Comparison of ENCODE assay signal across 11 mouse cellular contexts in the genomic region with DNA sequence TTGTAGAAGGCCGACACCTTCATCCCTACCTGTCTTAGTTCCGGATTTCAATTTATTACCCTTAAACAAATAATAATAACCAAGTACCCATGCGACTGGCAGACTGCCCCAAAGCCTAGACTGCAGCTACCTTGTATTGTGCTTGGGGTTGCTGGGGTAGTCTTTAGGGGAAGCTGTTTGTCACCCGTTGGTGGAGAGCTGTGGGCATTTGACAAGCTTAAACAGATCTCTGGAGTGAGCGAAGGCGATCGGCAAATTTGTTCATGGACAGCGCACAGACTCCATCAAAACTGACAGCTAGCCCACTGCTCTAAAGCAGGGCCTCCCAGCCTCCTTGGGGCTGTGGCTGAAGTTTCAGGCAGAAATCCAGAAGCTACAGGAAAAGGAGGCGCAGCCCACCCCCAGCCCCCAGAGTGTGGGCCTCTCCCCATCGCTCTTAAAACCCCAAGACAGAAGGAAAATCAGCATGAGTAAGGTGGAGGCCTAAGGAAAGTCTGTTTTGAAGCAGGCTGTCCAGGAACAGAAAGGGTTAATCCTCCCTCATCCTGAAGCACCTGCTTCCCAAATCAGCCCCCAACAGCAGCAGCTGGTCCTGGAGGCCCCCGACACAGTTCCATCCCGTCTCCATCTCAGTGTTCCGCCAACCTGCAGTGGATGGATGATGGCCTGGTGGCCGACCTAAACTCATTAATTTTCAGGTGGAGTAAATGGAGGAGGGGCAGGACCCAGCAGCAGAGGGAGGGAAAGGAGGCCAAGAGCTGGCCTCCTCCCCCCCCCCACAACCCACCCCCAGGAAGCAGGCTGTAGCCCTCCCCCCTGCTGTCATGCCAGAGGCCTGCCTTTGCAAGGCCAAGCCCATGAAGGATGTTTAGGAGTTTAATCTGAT.
A peak's percentile ranks its signal among the peaks of the same experiment; 100 is the strongest.
DNase-seq lines count a peak whose midpoint lies in the region; ATAC-seq and TF ChIP-seq lines count a peak whose summit lies in the region.
"Had no signal": no experiment of that assay in that cellular context is flagged by ENCODE, and none has a peak within 500 bp of the region (broad histone marks: within the 10 kb centered on the region; RNA-seq: fewer than 3 reads in every experiment).

No protein-coding gene starts in this region.

- no peaks in the 10 kb centered on the region for H3K9me3 ChIP-seq in ES-E14 (ENCODE audit: control insufficient read depth, insufficient read depth, low read depth, low read length)
- H3K9me3 ChIP-seq in forebrain, embryonic 10.5 days: no peaks in the 10 kb centered on the region
- H3K9me3 ChIP-seq in limb, embryonic 12.5 days: no peaks in the 10 kb centered on the region

- no peak for ATAC-seq in limb, embryonic 12.5 days (ENCODE audit: insufficient number of reproducible peaks, insufficient read depth, low FRiP score, low TSS enrichment, low read depth)
- no peak for ATAC-seq in megakaryocyte progenitor cell, adult 5-6 weeks (replicated peaks; ENCODE audit: poor library complexity)
- ATAC-seq: Patski had no signal

- peaks cover 100% of the 10 kb centered on the region for H3K27me3 ChIP-seq in forebrain, embryonic 10.5 days (ENCODE audit: poor library complexity, severe bottlenecking)
- H3K27me3 ChIP-seq in limb, embryonic 12.5 days: peaks cover 92% of the 10 kb centered on the region

- DNase-seq in cerebellum, adult 11 months: peak; percentile 52
- DNase-seq in cerebellum, postnatal 4 days (ENCODE audit: low spot score in 2 of 2): no peak
- DNase-seq in ES-E14 (ENCODE audit: low read depth, low spot score): no peak
- DNase-seq in forebrain, embryonic 10.5 days (ENCODE audit: extremely low spot score, low spot score): no peak
- no peak for DNase-seq in frontal cortex, postnatal 10 days (ENCODE audit: low spot score in 2 of 2)
- no peak for DNase-seq in lung, postnatal 36 days
- DNase-seq: kidney, adult 2 months; spleen, adult 18-20 months had no signal

- WGBS in forebrain, embryonic 10.5 days: 4% methylated on average over 14 of the region's 14 CpGs
- 4% methylated on average over 14 of the region's 14 CpGs for WGBS in limb, embryonic 12.5 days

- peaks cover 12 to 26% of the 10 kb centered on the region in 2 experiments for H3K4me1 ChIP-seq in ES-E14 (ENCODE audit: control insufficient read depth in 2 of 2, insufficient read depth in 2 of 2, low read length in 2 of 2, poor library complexity in 1 of 2)
- peaks cover 92% of the 10 kb centered on the region for H3K4me1 ChIP-seq in forebrain, embryonic 10.5 days
- H3K4me1 ChIP-seq in limb, embryonic 12.5 days (replicated peaks): peaks cover 22% of the 10 kb centered on the region

- H3K27ac ChIP-seq in ES-E14 (ENCODE audit: insufficient read depth, low read depth, low read length, poor library complexity, severe bottlenecking): peak overlapping the region; percentile 71; the same call in 1 of the 2 replicates
- peak overlapping the region; percentile 85 for H3K27ac ChIP-seq in forebrain, embryonic 10.5 days
- no peak overlapping the region for H3K27ac ChIP-seq in limb, embryonic 12.5 days

- H3K4me2 ChIP-seq in limb, embryonic 12.5 days: peak overlapping the region; percentile 52; the same call in 1 of the 2 replicates

- peak overlapping the region; percentile 55 to 76 for H3K4me3 ChIP-seq in ES-E14 (ENCODE audit: insufficient read depth in 1 of 2, low read depth in 1 of 2, low read length in 2 of 2, poor library complexity in 1 of 2, severe bottlenecking in 1 of 2)
- H3K4me3 ChIP-seq in forebrain, embryonic 10.5 days: peak overlapping the region; percentile 62
- H3K4me3 ChIP-seq in limb, embryonic 12.5 days (replicated peaks): 0 out of 2 replicates have a peak overlapping the region, but pooled peaks have one; percentile 31

- in situ Hi-C loops in ES-E14 (cut with MboI; ENCODE audit: low sequenced_read_pairs in 2 of 2, unreplicated experiment in 2 of 2): loop anchor here in 1 of 2 experiments (25.0 kb wide), 1 partner anchor 1354 kb away; no protein-coding TSS in a partner anchor

- H3K36me3 ChIP-seq in ES-E14 (ENCODE audit: control insufficient read depth, insufficient read depth, low read length, poor library complexity, severe bottlenecking): 0 out of 2 replicates have a peak, but pooled peaks cover 2% of the 10 kb centered on the region
- no peaks in the 10 kb centered on the region for H3K36me3 ChIP-seq in forebrain, embryonic 10.5 days (replicated peaks)
- no peaks in the 10 kb centered on the region for H3K36me3 ChIP-seq in limb, embryonic 12.5 days

- peak overlapping the region; percentile 56; the same call in 1 of the 2 replicates for H3K9ac ChIP-seq in ES-E14 (ENCODE audit: insufficient read depth, low read depth, low read length, poor library complexity, severe bottlenecking)
- no peak overlapping the region for H3K9ac ChIP-seq in limb, embryonic 12.5 days (replicated peaks)

TF ChIP-seq in ES-E14, 5 proteins besides CTCF, POLR2A, EP300 and RAD21:
- no peak for TF ChIP-seq ZC3H11A (IDR thresholded peaks at IDR 0.05; ENCODE audit: borderline replicate concordance, low read depth, low read length)
- no peak for TF ChIP-seq ZNF384 (IDR thresholded peaks at IDR 0.05; ENCODE audit: low read depth, low read length)
- no peak for TF ChIP-seq HCFC1 (IDR thresholded peaks at IDR 0.05; ENCODE audit: borderline replicate concordance, insufficient read depth, low read length)
- TF ChIP-seq CHD2 (IDR thresholded peaks at IDR 0.05; ENCODE audit: low read depth, low read length): no peak
- TF ChIP-seq MAFK (IDR thresholded peaks at IDR 0.05; ENCODE audit: insufficient read depth, low read depth, low read length): no peak
